Mouse (Mus musculus) CH12.LX (cell line): ENCODE measurements around the gene Znrd1. TPM values are rescaled to one million over a fixed set of nuclear protein-coding genes. Genes with fewer than 3 reads are reported as not detected.

Experiments
- DNase-seq: peaks from one replicate; pipeline ENCODE4 v3.0.0-alpha.2; 2013; ENCODE audit errors: extremely low read depth
- H3K27ac ChIP-seq: 2 replicates; pipeline ENCODE4 v1.5.1; 2012; ENCODE audit warnings: low read depth, mild to moderate bottlenecking, control low read depth, moderate library complexity; ENCODE audit not compliant: insufficient read depth
- H3K27me3 ChIP-seq: replicated peaks from 2 replicates; pipeline ENCODE3; 2012; ENCODE audit warnings: inconsistent platforms
- H3K36me3 ChIP-seq, 2 experiments: replicated peaks in 1 of 2; 2 replicates each; pipeline versions ENCODE3 to v1.6.1; 2012; ENCODE audit warnings: inconsistent platforms in 1 of 2, low read length in 1 of 2, mild to moderate bottlenecking in 1 of 2, mixed read lengths in 1 of 2, moderate library complexity in 1 of 2; ENCODE audit not compliant: control insufficient read depth in 1 of 2, insufficient read depth in 1 of 2
- H3K4me1 ChIP-seq, 2 experiments: 2 replicates each; pipeline ENCODE4 v1.6.1; 2012; ENCODE audit warnings: inconsistent platforms in 1 of 2, moderate library complexity in 1 of 2; ENCODE audit not compliant: insufficient read depth in 2 of 2, control insufficient read depth in 1 of 2
- H3K4me2 ChIP-seq: 2 replicates; pipeline ENCODE4 v1.6.1; 2012; ENCODE audit warnings: low read depth, mild to moderate bottlenecking, control low read depth; ENCODE audit not compliant: poor library complexity, insufficient read depth, severe bottlenecking
- H3K4me3 ChIP-seq, 3 experiments: fragments of 150-350 bp in 1 of 3; sonication (generic) in 1 of 3; replicated peaks in 1 of 3; 2 replicates each; pipeline versions ENCODE3 to v1.5.1; 2011 to 2012; ENCODE audit warnings: low read depth in 2 of 3, low read length in 2 of 3, mild to moderate bottlenecking in 2 of 3, moderate library complexity in 2 of 3, control low read depth in 1 of 3, improper control_type of control experiment in 1 of 3, inconsistent platforms in 1 of 3, mixed read lengths in 1 of 3; ENCODE audit not compliant: poor library complexity in 1 of 3
- H3K79me2 ChIP-seq: replicated peaks from 2 replicates; pipeline ENCODE4 v1.6.1; 2012; ENCODE audit warnings: mild to moderate bottlenecking, moderate library complexity; ENCODE audit not compliant: control insufficient read depth, poor library complexity, insufficient read depth, severe bottlenecking; ENCODE audit errors: extremely low read depth
- H3K9ac ChIP-seq: 2 replicates; pipeline ENCODE4 v1.6.1; 2012; ENCODE audit warnings: low read depth, mild to moderate bottlenecking, control low read depth, moderate library complexity; ENCODE audit not compliant: insufficient read depth
- H3K9me3 ChIP-seq: replicated peaks from 2 replicates; pipeline ENCODE3; 2012; ENCODE audit warnings: low read length, inconsistent platforms, mixed read lengths
- BHLHE40 ChIP-seq: IDR thresholded peaks from 2 replicates; pipeline ENCODE4 v1.6.1; 2011; ENCODE audit warnings: mild to moderate bottlenecking, low read depth, low read length, improper control_type of control experiment
- CTCF ChIP-seq, 2 experiments: IDR thresholded peaks in 1 of 2; conservative IDR thresholded peaks in 1 of 2; 2 replicates each; pipeline ENCODE4 v1.5.1; 2011 to 2012; ENCODE audit warnings: low read depth in 2 of 2, low read length in 2 of 2, improper control_type of control experiment in 1 of 2, inconsistent platforms in 1 of 2, mild to moderate bottlenecking in 1 of 2, moderate library complexity in 1 of 2
- E2F4 ChIP-seq: IDR thresholded peaks from 2 replicates; pipeline ENCODE4 v1.6.1; 2011; ENCODE audit warnings: low read depth, low read length, improper control_type of control experiment; ENCODE audit not compliant: insufficient replicate concordance
- ETS1 ChIP-seq: conservative IDR thresholded peaks from 2 replicates; pipeline ENCODE4 v1.6.1; 2012; ENCODE audit warnings: low read depth, mild to moderate bottlenecking, inconsistent platforms, low read length, improper control_type of control experiment, moderate library complexity
- HCFC1 ChIP-seq: IDR thresholded peaks from 2 replicates; pipeline ENCODE4 v1.6.1; 2012; ENCODE audit warnings: low read depth, mild to moderate bottlenecking, inconsistent platforms, low read length, improper control_type of control experiment
- JUN ChIP-seq: IDR thresholded peaks from 2 replicates; pipeline ENCODE4 v1.6.1; 2011; ENCODE audit warnings: low read depth, mild to moderate bottlenecking, low read length, improper control_type of control experiment, moderate library complexity; ENCODE audit not compliant: insufficient read depth
- KAT2A ChIP-seq: IDR thresholded peaks from 2 replicates; pipeline ENCODE4 v1.6.1; 2012; ENCODE audit warnings: low read length, improper control_type of control experiment, inconsistent platforms; ENCODE audit not compliant: insufficient replicate concordance
- MYC ChIP-seq: IDR thresholded peaks from 2 replicates; pipeline ENCODE4 v1.6.1; 2011; ENCODE audit warnings: low read depth, mild to moderate bottlenecking, improper control_type of control experiment, low read length
- PAX5 ChIP-seq: IDR thresholded peaks from 2 replicates; pipeline ENCODE4 v1.6.1; 2012; ENCODE audit warnings: low read length, inconsistent platforms, mixed read lengths
- POLR2A ChIP-seq: IDR thresholded peaks from 2 replicates; pipeline ENCODE4 v1.6.1; 2011; ENCODE audit warnings: low read depth, mild to moderate bottlenecking, improper control_type of control experiment, low read length
- POLR2AphosphoS2 ChIP-seq: IDR thresholded peaks from 2 replicates; pipeline ENCODE4 v1.6.1; 2011; ENCODE audit warnings: low read depth, low read length, improper control_type of control experiment
- RAD21 ChIP-seq: IDR thresholded peaks from 2 replicates; pipeline ENCODE4 v1.6.1; 2011; ENCODE audit warnings: low read depth, mild to moderate bottlenecking, low read length, improper control_type of control experiment, moderate library complexity
- SMC3 ChIP-seq: IDR thresholded peaks from 2 replicates; pipeline ENCODE4 v1.6.1; 2011; ENCODE audit warnings: low read depth, low read length, improper control_type of control experiment
- TBP ChIP-seq: conservative IDR thresholded peaks from 2 replicates; pipeline ENCODE4 v1.6.1; 2011; ENCODE audit warnings: low read depth, low read length, improper control_type of control experiment
- UBTF ChIP-seq: IDR thresholded peaks from 2 replicates; pipeline ENCODE4 v1.6.1; 2012; ENCODE audit warnings: low read depth, mild to moderate bottlenecking, inconsistent platforms, low read length, improper control_type of control experiment, moderate library complexity
- USF1 ChIP-seq: IDR thresholded peaks from 2 replicates; pipeline ENCODE4 v1.6.1; 2014; ENCODE audit warnings: low read depth, mild to moderate bottlenecking, inconsistent platforms, low read length, improper control_type of control experiment
- ZKSCAN1 ChIP-seq: IDR thresholded peaks from 2 replicates; pipeline ENCODE4 v1.6.1; 2012; ENCODE audit warnings: low read depth, inconsistent platforms, low read length, improper control_type of control experiment, borderline replicate concordance
- dilution Hi-C: fragments of 300-500 bp; cut with MboI; formaldehyde crosslinking; loops from 2 replicates; pipeline ENCODE4 v1.14.3; 2020; ENCODE audit warnings: low sequenced_read_pairs; ENCODE audit not compliant: extremely low pct_unique_long_range_greater_than_20kb, extremely low pct_ligation_motif_present
- in situ Hi-C: fragments of 300-500 bp; cut with MboI; formaldehyde crosslinking; loops from 3 replicates; pipeline ENCODE4 v1.14.3; 2019; ENCODE audit warnings: low sequenced_read_pairs, low pct_ligation_motif_present, low pct_unique_long_range_greater_than_20kb, mixed read lengths
- polyA plus RNA-seq: library from polyadenylated mRNA; unstranded; fragments of >175 nt; gene quantifications from 2 replicates; pipeline ENCODE4 v1.2.1, GENCODE M21; 2012; ENCODE audit warnings: low read depth; ENCODE audit not compliant: insufficient read length
- total RNA-seq, 2 experiments: library from RNA; depleted of rRNA; stranded (reverse); fragments of 300-350 nt in 1 of 2; fragments of >200 nt in 1 of 2; gene quantifications; 2 replicates each; pipeline ENCODE4 v1.2.3; 2012 to 2014

The Znrd1 gene
- total and polyA plus RNA-seq, 3 experiments = 66.8 to 98.1 (median 66.9) TPM

- TF ChIP-seq USF1 (no peak), E2F4 (no peak), ZKSCAN1 (no peak), TBP (no peak), MYC (no peak), BHLHE40 (no peak), JUN (no peak), SMC3 (no peak), HCFC1 (no peak), ETS1 (no peak), POLR2AphosphoS2 (no peak), POLR2A (no peak), UBTF (no peak), KAT2A (no peak)
- in situ Hi-C loops = no loop called here
- H3K79me2 ChIP-seq = no peaks in the 10 kb centered on the region
- H3K9me3 ChIP-seq = no peaks in the 10 kb centered on the region
- dilution Hi-C loops = no loop called here
- peaks cover 0 to 19% of the 10 kb centered on the region in 2 experiments for H3K36me3 ChIP-seq
- DNase-seq = no peak
- no peak overlapping the region for H3K4me3 ChIP-seq
- H3K9ac ChIP-seq = no peak overlapping the region
- H3K27me3 ChIP-seq = no peaks in the 10 kb centered on the region
- H3K4me2 ChIP-seq = no peak overlapping the region
- no peak overlapping the region for H3K27ac ChIP-seq
- peaks cover 0 to 11% of the 10 kb centered on the region in 2 experiments; a peak in 2 of 4 replicates for H3K4me1 ChIP-seq
Observed at GRCm38 (mm10) chr17:36966875-36967274, 8.5 kb upstream of the Znrd1 start.

- dilution Hi-C loops = no loop called here
- H3K9me3 ChIP-seq = no peaks in the 10 kb centered on the region
- peaks cover 7 to 27% of the 10 kb centered on the region in 2 experiments for H3K36me3 ChIP-seq
- no peaks in the 10 kb centered on the region for H3K27me3 ChIP-seq
- no peak overlapping the region for H3K27ac ChIP-seq
- H3K4me2 ChIP-seq = no peak overlapping the region
- H3K4me1 ChIP-seq = peaks cover 5 to 22% of the 10 kb centered on the region in 2 experiments; a peak in 3 of 4 replicates
- H3K9ac ChIP-seq = no peak overlapping the region
- H3K79me2 ChIP-seq = peaks cover 16% of the 10 kb centered on the region
- no peak for DNase-seq
- TF ChIP-seq CTCF (conservative IDR thresholded peaks at IDR 0.05 in 1 of 2, IDR thresholded peaks at IDR 0.05 in 1 of 2; ENCODE audit: low read depth in 2 of 2, low read length in 2 of 2) (peak in 1 of 2 experiments; percentile 48; a peak in 2 of 4 replicates), PAX5 (no peak), RAD21 (peak; percentile 4), SMC3 (peak; percentile 33; the same call in 1 of the 2 replicates)
- H3K4me3 ChIP-seq = no peak overlapping the region
- in situ Hi-C loops = no loop called here
Observed at GRCm38 (mm10) chr17:36961125-36961524, 2.8 kb upstream of the Znrd1 start.
